In the genomic region with DNA sequence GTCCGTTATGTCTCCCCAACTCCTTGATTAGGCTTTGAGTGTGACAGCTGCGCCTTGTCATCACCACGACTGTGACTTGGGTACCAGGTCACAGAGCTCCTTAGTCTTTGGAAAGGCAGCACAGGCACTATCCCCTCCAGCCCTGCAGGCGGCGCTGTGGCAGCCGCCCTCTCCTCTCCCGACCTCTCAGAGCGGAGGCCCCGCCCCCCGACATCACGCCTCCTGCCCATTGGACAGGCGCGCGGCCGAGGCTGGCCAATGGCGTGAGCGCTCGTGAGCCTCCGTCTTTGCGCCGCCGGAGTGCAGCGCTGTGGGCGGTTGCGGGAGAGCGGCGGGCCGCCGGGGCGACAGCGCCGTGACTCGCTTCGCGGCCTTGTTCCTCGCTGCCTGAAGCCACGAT, we compare ENCODE assay signal across 8 mouse cellular contexts. TPM values are rescaled to one million over a fixed set of nuclear protein-coding genes. Genes with fewer than 3 reads are reported as not detected.
A peak's percentile ranks its signal among the peaks of the same experiment; 100 is the strongest.
DNase-seq lines count a peak whose midpoint lies in the region; ATAC-seq lines count a peak whose summit lies in the region.

A gene (plus strand): TSS at position 232 of the 400 bp plus-strand sequence.

- peak within 1 kb of the TSS; percentile 73 for H3K4me3 ChIP-seq in intestine, embryonic 14.5 days (ENCODE audit: low read depth, low read length)

- peak within 1 kb of the TSS; percentile 65 for H3K4me2 ChIP-seq in intestine, embryonic 14.5 days (ENCODE audit: low read length)

- peak; percentile 98 for ATAC-seq in intestine, embryonic 14.5 days (replicated peaks; ENCODE audit: low FRiP score, low TSS enrichment, low read depth)

- H3K27me3 ChIP-seq in intestine, embryonic 14.5 days (replicated peaks; ENCODE audit: control insufficient read depth, insufficient read depth, low read length), result no peaks in the 10 kb centered on the region

- whole genome bisulfite sequencing in intestine, embryonic 14.5 days, result under 1% methylated on average over 32 of the region's 37 CpGs

- no peaks in the 10 kb centered on the region for H3K9me3 ChIP-seq in intestine, embryonic 14.5 days (ENCODE audit: control insufficient read depth, low read length)

- DNase-seq in adrenal gland, adult (ENCODE audit: inconsistent age in 2 of 2, low spot score in 1 of 2), result peak; percentile 98 to 99
- DNase-seq in embryo, embryonic 10.5 days (ENCODE audit: low spot score), result peak; percentile 99
- DNase-seq in gastrocnemius, postnatal 25 days, result peak; percentile 96
- DNase-seq in intestine, embryonic 14.5 days (ENCODE audit: low spot score), result peak; percentile 96
- DNase-seq in left cerebral cortex, postnatal 14 days (ENCODE audit: low spot score in 2 of 2), result peak; percentile 98
- DNase-seq in mesoderm, embryonic 11.5 days (ENCODE audit: low read depth, low spot score), result peak; percentile 98
- DNase-seq in right cerebral cortex, postnatal 36 days (ENCODE audit: low spot score in 2 of 2), result peak; percentile 96
- DNase-seq in yolk sac, embryonic 10.5 days (ENCODE audit: low spot score), result peak; percentile 93

- H3K27ac ChIP-seq in intestine, embryonic 14.5 days (ENCODE audit: low read depth), result peak within 1 kb of the TSS; percentile 76

- H3K36me3 ChIP-seq in intestine, embryonic 14.5 days (ENCODE audit: control insufficient read depth, insufficient read depth, low read length), result peaks cover 12% of the 10 kb centered on the region; the same call in 1 of the 2 replicates

- peak within 1 kb of the TSS; percentile 79 for H3K9ac ChIP-seq in intestine, embryonic 14.5 days (ENCODE audit: low read length)

- intact Hi-C loops in left cerebral cortex, postnatal 14 days (cut with DNase I), result no loop called here

- peaks cover 5% of the 10 kb centered on the region for H3K4me1 ChIP-seq in intestine, embryonic 14.5 days (replicated peaks; ENCODE audit: control insufficient read depth, insufficient read depth, low read length)

RNA-seq across cellular contexts. Expression of the gene that starts here (rescaled TPM):
- 10 to 100 TPM; 34.6 to 37.0 TPM for total RNA-seq in gastrocnemius, postnatal 25 days (2021)
- 134 and 142 TPM in 2 replicates for polyA plus RNA-seq in intestine, embryonic 14.5 days (2014; fragmentation: Nextera tagmentation; extraction: Ambion mirVana)
- total RNA-seq in left cerebral cortex, postnatal 14 days (2021), result 10 to 100 TPM; 55.2 to 57.1 TPM

Comparison
In these comparisons a context has a peak if more than half of its experiments do, and no peak if none do; other contexts are left out.
1. Peak in every context shown above with its lines: DNase-seq, ATAC-seq, H3K4me3 ChIP-seq and H3K27ac ChIP-seq.